ENCODE assay signal across 13 mouse cellular contexts in genomic region chr8:77370308-77370707, GRCm38 (mm10).
DNase-seq lines count a peak whose midpoint lies in the region; ATAC-seq lines count a peak whose summit lies in the region.
"Had no signal": no experiment of that assay in that cellular context is flagged by ENCODE, and none has a peak within 500 bp of the region (broad histone marks: within the 10 kb centered on the region; RNA-seq: fewer than 3 reads in every experiment).

No protein-coding gene starts in this region.

- no peaks in the 10 kb centered on the region for H3K27me3 ChIP-seq in midbrain, embryonic 14.5 days (ENCODE audit: control insufficient read depth, insufficient read depth, low read length)
- H3K27me3 ChIP-seq in midbrain, embryonic 15.5 days (replicated peaks): no peaks in the 10 kb centered on the region
- H3K27me3 ChIP-seq in embryonic facial prominence, embryonic 15.5 days: no peaks in the 10 kb centered on the region
- H3K27me3 ChIP-seq in limb, embryonic 13.5 days: no peaks in the 10 kb centered on the region

- no peaks in the 10 kb centered on the region for H3K4me1 ChIP-seq in midbrain, embryonic 14.5 days (ENCODE audit: control insufficient read depth, insufficient read depth, low read length)
- 0 out of 2 replicates have a peak, but pooled peaks cover under 1% of the 10 kb centered on the region for H3K4me1 ChIP-seq in midbrain, embryonic 15.5 days
- H3K4me1 ChIP-seq in embryonic facial prominence, embryonic 15.5 days: peaks cover 9% of the 10 kb centered on the region
- peaks cover 10% of the 10 kb centered on the region for H3K4me1 ChIP-seq in limb, embryonic 13.5 days

- no peak overlapping the region for H3K9ac ChIP-seq in midbrain, embryonic 14.5 days (replicated peaks; ENCODE audit: low read length)
- no peak overlapping the region for H3K9ac ChIP-seq in midbrain, embryonic 15.5 days
- H3K9ac ChIP-seq in embryonic facial prominence, embryonic 15.5 days: no peak overlapping the region
- no peak overlapping the region for H3K9ac ChIP-seq in limb, embryonic 13.5 days
- H3K9ac ChIP-seq: liver, embryonic 14.5 days had no signal

- no peak overlapping the region for H3K4me2 ChIP-seq in midbrain, embryonic 14.5 days (ENCODE audit: low read length)
- H3K4me2 ChIP-seq in midbrain, embryonic 15.5 days: no peak overlapping the region
- no peak overlapping the region for H3K4me2 ChIP-seq in embryonic facial prominence, embryonic 15.5 days (replicated peaks)
- no peak overlapping the region for H3K4me2 ChIP-seq in limb, embryonic 13.5 days (replicated peaks)

- 33% methylated on average over 2 of the region's 2 CpGs for WGBS in midbrain, embryonic 14.5 days
- WGBS in midbrain, embryonic 15.5 days: 20% methylated on average over 2 of the region's 2 CpGs
- WGBS in embryonic facial prominence, embryonic 15.5 days: 10% methylated on average over 2 of the region's 2 CpGs
- WGBS in limb, embryonic 13.5 days: 28% methylated on average over 2 of the region's 2 CpGs

- H3K4me3 ChIP-seq in midbrain, embryonic 14.5 days (replicated peaks; ENCODE audit: low read depth, low read length): no peak overlapping the region
- no peak overlapping the region for H3K4me3 ChIP-seq in midbrain, embryonic 15.5 days
- H3K4me3 ChIP-seq in embryonic facial prominence, embryonic 15.5 days (replicated peaks): no peak overlapping the region
- H3K4me3 ChIP-seq in limb, embryonic 13.5 days: no peak overlapping the region
- H3K4me3 ChIP-seq: gastrocnemius, adult 2 months had no signal

- intact Hi-C loops in heart, postnatal 14 days (cut with DNase I): no loop called here

- peak; percentile 48 for DNase-seq in heart, adult 11 months
- DNase-seq in heart, postnatal 14 days: no peak
- DNase-seq in midbrain, embryonic 14.5 days: peak; percentile 66
- DNase-seq in gastrocnemius, postnatal 4 days (ENCODE audit: low spot score in 2 of 2): no peak
- DNase-seq in gastrocnemius, postnatal 10 days: no peak
- DNase-seq: gastrocnemius, adult 2 months; heart, postnatal 36 days; layer of hippocampus, postnatal 36 days; right cerebral cortex, postnatal 14 days had no signal

- no peak overlapping the region for H3K27ac ChIP-seq in midbrain, embryonic 14.5 days (replicated peaks; ENCODE audit: low read depth, low read length)
- H3K27ac ChIP-seq in midbrain, embryonic 15.5 days: no peak overlapping the region
- H3K27ac ChIP-seq in embryonic facial prominence, embryonic 15.5 days (replicated peaks): 0 out of 2 replicates have a peak overlapping the region, but pooled peaks have one; percentile 18
- H3K27ac ChIP-seq in limb, embryonic 13.5 days: peak overlapping the region; percentile 22; the same call in 1 of the 2 replicates
- H3K27ac ChIP-seq: gastrocnemius, adult 2 months; liver, embryonic 14.5 days had no signal

- no peak for ATAC-seq in midbrain, embryonic 14.5 days (ENCODE audit: low FRiP score, low TSS enrichment)
- ATAC-seq in midbrain, embryonic 15.5 days (replicated peaks): no peak; the same call in 1 of the 2 replicates
- no peak for ATAC-seq in embryonic facial prominence, embryonic 15.5 days (ENCODE audit: insufficient number of reproducible peaks, low FRiP score, low TSS enrichment, low read depth)
- ATAC-seq in limb, embryonic 13.5 days (ENCODE audit: low FRiP score, low read depth): no peak

- H3K9me3 ChIP-seq in midbrain, embryonic 14.5 days (ENCODE audit: control insufficient read depth, low read length): no peaks in the 10 kb centered on the region
- H3K9me3 ChIP-seq in midbrain, embryonic 15.5 days: no peaks in the 10 kb centered on the region
- no peaks in the 10 kb centered on the region for H3K9me3 ChIP-seq in embryonic facial prominence, embryonic 15.5 days (replicated peaks)
- H3K9me3 ChIP-seq in limb, embryonic 13.5 days: no peaks in the 10 kb centered on the region

- H3K36me3 ChIP-seq in midbrain, embryonic 14.5 days (ENCODE audit: control insufficient read depth, insufficient read depth, low read length): no peaks in the 10 kb centered on the region
- no peaks in the 10 kb centered on the region for H3K36me3 ChIP-seq in midbrain, embryonic 15.5 days (replicated peaks)
- H3K36me3 ChIP-seq in embryonic facial prominence, embryonic 15.5 days: peaks cover 11% of the 10 kb centered on the region; the same call in 1 of the 2 replicates
- peaks cover 16% of the 10 kb centered on the region for H3K36me3 ChIP-seq in limb, embryonic 13.5 days

Comparison
In these comparisons a context has a peak if more than half of its experiments do, and no peak if none do; other contexts are left out.
1. DNase-seq: peak in heart, adult 11 months (single experiment) and midbrain, embryonic 14.5 days (single experiment); none in heart, postnatal 14 days (0 of 2), gastrocnemius, postnatal 4 days (0 of 2) and gastrocnemius, postnatal 10 days (single experiment).
2. H3K27ac ChIP-seq: peak in embryonic facial prominence, embryonic 15.5 days (single experiment) and limb, embryonic 13.5 days (single experiment); none in midbrain, embryonic 14.5 days (single experiment) and midbrain, embryonic 15.5 days (single experiment).